Mouse (Mus musculus) sigmoid colon, adult 10 weeks (tissue): ENCODE results near the gene Gpr174. TPM values are rescaled to one million over a fixed set of nuclear protein-coding genes. Genes with fewer than 3 reads are reported as not detected.

ENCODE experiments used
- polyA plus RNA-seq: library from polyadenylated mRNA; stranded (reverse); fragments of 350-450 nt; fragmentation: Illumina TruSeq; extraction: RNeasy Lipid Tissue Mini Kit (QIAGEN cat#74804); gene quantifications from one replicate; pipeline ENCODE4 v1.2.3, GENCODE M21; 2014; ENCODE audit warnings: low read depth, low replicate concordance

The Gpr174 gene
- 8.4 TPM for polyA plus RNA-seq

GRCm38 (mm10) chrX:107255486-107256227 is at the start of gene Gpr174:
Gpr174 (plus strand) TSS chrX:107255878.

Other genes with a start within 250 kb of the Gpr174 start
- gene P2ry10, start 167.4 kb upstream of the Gpr174 start, polyA plus RNA-seq, result 13.2 TPM
- 7.1 TPM for gene P2ry10b, start 107.0 kb upstream of the Gpr174 start, polyA plus RNA-seq
- gene Itm2a, start 147.5 kb downstream of the Gpr174 start, polyA plus RNA-seq, result 25.4 TPM